Mouse (Mus musculus) heart, embryonic 16.5 days (tissue): ENCODE data around the gene Wdr27. TPM values are rescaled to one million over a fixed set of nuclear protein-coding genes. Genes with fewer than 3 reads are reported as not detected.
"Not testable (repeated sequence)": the region's sequence is repeated elsewhere in the genome, so short reads cannot be mapped to it uniquely, and the experiment has no call there.

Experiments used
- ATAC-seq: fragments of 200-750 bp; cut with Nextera tagmentation; replicated peaks from 2 replicates; pipeline ENCODE4 v1.8.0; 2017; ENCODE audit warnings: moderate number of reproducible peaks; ENCODE audit not compliant: insufficient read depth, low FRiP score; ENCODE audit errors: extremely low read depth
- H3K27ac ChIP-seq: fragments of 300-500 bp; sonication (generic); 2 replicates; pipeline ENCODE4 v1.5.1; 2014; ENCODE audit warnings: mild to moderate bottlenecking, low read length, control low read depth, moderate library complexity
- H3K27me3 ChIP-seq: fragments of 300-500 bp; sonication (generic); 2 replicates; pipeline ENCODE4 v1.6.1; 2014; ENCODE audit warnings: low read length, mixed read lengths; ENCODE audit not compliant: control insufficient read depth, insufficient read depth
- H3K36me3 ChIP-seq: fragments of 300-500 bp; sonication (generic); 2 replicates; pipeline ENCODE4 v1.6.1; 2014; ENCODE audit not compliant: control insufficient read depth, insufficient read depth
- H3K4me1 ChIP-seq: fragments of 300-500 bp; sonication (generic); 2 replicates; pipeline ENCODE4 v1.6.1; 2014; ENCODE audit warnings: low read length, mixed read lengths; ENCODE audit not compliant: control insufficient read depth, insufficient read depth
- H3K4me2 ChIP-seq: fragments of 300-500 bp; sonication (generic); 2 replicates; pipeline ENCODE4 v1.6.1; 2014; ENCODE audit warnings: low read depth, mild to moderate bottlenecking, control low read depth, low read length
- H3K4me3 ChIP-seq: fragments of 300-500 bp; sonication (generic); 2 replicates; pipeline ENCODE4 v1.5.1; 2014; ENCODE audit warnings: mild to moderate bottlenecking, control low read depth, low read length
- H3K9ac ChIP-seq: fragments of 300-500 bp; sonication (generic); 2 replicates; pipeline ENCODE4 v1.6.1; 2014; ENCODE audit warnings: low read length, control low read depth
- H3K9me3 ChIP-seq: fragments of 300-500 bp; sonication (generic); replicated peaks from 2 replicates; pipeline ENCODE4 v1.6.1; 2016; ENCODE audit warnings: low read length; ENCODE audit not compliant: control insufficient read depth
- WGBS: fragments of 180-500 bp; shearing (Covaris S2); extraction: QIAGEN DNeasy Blood & Tissue Kit; methylation state at CpG from one replicate; pipeline ENCODE4 v1.1.7; 2014; 5-methylcytosine and 5-hydroxymethylcytosine counted together
- polyA plus RNA-seq: library from polyadenylated mRNA; unstranded; fragments of >200 nt; fragmentation: Nextera tagmentation; extraction: Ambion mirVana; gene quantifications from 2 replicates; pipeline ENCODE4 v1.2.1, GENCODE M21; 2015

The Wdr27 gene
- 3.0 and 3.5 TPM in 2 replicates for polyA plus RNA-seq

DNA sequence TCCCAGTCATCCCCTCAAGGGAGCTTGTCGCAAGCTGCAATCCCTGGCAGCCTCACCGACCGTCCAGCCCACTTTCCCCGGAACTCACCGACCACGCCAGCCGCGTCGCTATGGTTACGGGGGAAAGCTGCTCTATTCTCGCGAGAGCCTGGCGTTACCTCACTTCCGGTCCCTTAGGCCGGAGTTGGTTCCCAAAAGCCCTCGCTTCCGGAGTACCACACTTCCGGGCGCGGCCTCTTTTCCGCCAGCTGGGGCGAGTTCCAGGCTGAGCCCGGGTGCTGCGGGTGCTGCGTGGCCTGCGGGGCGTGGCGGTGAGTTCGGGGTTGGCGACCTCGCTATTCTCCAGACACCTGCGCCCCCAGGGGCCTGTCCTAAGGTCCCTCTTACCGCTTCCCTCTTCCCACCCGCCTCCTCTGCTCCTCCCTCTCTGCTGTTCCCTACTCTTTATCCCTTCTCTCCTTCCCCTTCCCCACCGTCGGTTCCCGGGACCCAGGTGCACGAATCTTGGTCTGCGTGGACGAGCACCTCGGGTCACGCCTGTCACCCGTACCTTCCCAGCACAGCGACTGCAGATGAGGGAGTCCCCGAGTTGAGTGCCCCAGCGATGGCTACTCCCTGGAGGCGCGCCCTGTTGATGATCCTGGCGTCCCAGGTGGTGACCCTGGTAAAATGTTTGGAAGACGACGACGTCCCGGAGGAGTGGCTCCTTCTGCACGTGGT, at the start of gene Wdr27, which contains the start of gene 1600012H06Rik:
Wdr27 (minus strand) TSS at position 150 of the 720 bp plus-strand sequence.
1600012H06Rik (plus strand) TSS at position 176 of the 720 bp plus-strand sequence.
- peaks cover under 1% of the 10 kb centered on the region; the same call in 1 of the 2 replicates for H3K36me3 ChIP-seq
- H3K4me3 ChIP-seq = peak within 1 kb of the TSS; percentile 95
- peak within 1 kb of the TSS; percentile 86 for H3K4me2 ChIP-seq
- peak; percentile 98 for ATAC-seq
- WGBS = 0% methylated on average over 54 of the region's 54 CpGs
- peak within 1 kb of the TSS; percentile 81 for H3K27ac ChIP-seq
- H3K9ac ChIP-seq = peak within 1 kb of the TSS; percentile 92
- H3K27me3 ChIP-seq = no peaks in the 10 kb centered on the region
- H3K4me1 ChIP-seq = peaks cover 19% of the 10 kb centered on the region
- no peaks in the 10 kb centered on the region for H3K9me3 ChIP-seq

- WGBS = no CpG with 5 or more reads among the region's 98 CpGs
- not testable (repeated sequence) for H3K36me3 ChIP-seq, H3K4me1 ChIP-seq, H3K9me3 ChIP-seq, H3K27ac ChIP-seq, H3K4me3 ChIP-seq, H3K9ac ChIP-seq, H3K27me3 ChIP-seq, H3K4me2 ChIP-seq
- peak; percentile 85 for ATAC-seq
These were observed 49.7 kb upstream of the Wdr27 start for GRCm38 (mm10) chr17:14992522-14993138.

- H3K9me3 ChIP-seq, H3K4me3 ChIP-seq, H3K27ac ChIP-seq, H3K4me1 ChIP-seq, H3K36me3 ChIP-seq, H3K27me3 ChIP-seq, H3K4me2 ChIP-seq, H3K9ac ChIP-seq, ATAC-seq: not testable (repeated sequence)
- WGBS = 82% methylated on average over 4 of the region's 5 CpGs
These were observed 47.3 kb upstream of the Wdr27 start for GRCm38 (mm10) chr17:14990116-14990702.

DNA sequence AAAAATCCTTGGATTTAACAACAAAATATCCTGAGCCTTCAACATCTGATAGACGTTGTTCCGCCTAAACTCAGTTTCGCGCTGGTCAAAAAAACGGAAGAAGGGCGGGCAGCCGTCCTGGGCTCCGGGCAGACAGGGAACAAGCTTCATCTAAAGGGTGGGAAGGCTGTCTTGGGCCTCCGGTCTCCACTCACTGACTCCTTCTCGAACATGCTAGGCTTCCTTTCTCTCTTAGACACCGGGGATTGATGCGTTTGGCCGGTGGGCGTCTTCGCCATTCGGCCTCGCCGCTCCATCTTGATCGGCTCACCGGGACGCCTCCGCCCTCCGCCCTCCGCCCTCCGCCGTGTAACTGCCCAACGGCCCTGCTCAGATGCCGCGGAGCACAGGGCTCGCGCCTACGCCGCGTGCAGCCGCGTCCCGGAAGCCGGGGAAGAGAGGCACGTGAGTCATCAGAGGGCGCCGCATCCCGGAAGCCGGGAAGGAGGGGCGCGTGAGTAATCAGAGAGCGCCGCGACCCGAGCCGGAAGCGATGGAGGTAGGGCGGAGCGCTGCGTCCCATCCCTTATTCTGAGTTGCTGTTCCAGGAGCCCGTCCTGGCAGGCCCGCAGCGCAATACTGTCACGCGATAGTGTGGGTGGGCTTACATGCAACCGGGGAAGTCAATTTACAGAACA, 35.5 kb upstream of the Wdr27 start, which contains the start of the genes 9030025P20Rik and Gm3417:
9030025P20Rik (plus strand) TSS at position 107 of the 677 bp plus-strand sequence.
Gm3417 (minus strand) TSS at position 429 of the 677 bp plus-strand sequence.
- not testable (repeated sequence) for H3K4me3 ChIP-seq, H3K27me3 ChIP-seq, H3K27ac ChIP-seq, H3K4me2 ChIP-seq, H3K36me3 ChIP-seq, H3K9ac ChIP-seq, H3K9me3 ChIP-seq, H3K4me1 ChIP-seq
- WGBS = no CpG with 5 or more reads among the region's 60 CpGs
- peak; percentile 97 for ATAC-seq

GRCm38 (mm10) chr17:14977718-14978361, 34.9 kb upstream of the Wdr27 start:
- not testable (repeated sequence) for H3K4me3 ChIP-seq, H3K27ac ChIP-seq, H3K9me3 ChIP-seq, H3K27me3 ChIP-seq, H3K9ac ChIP-seq, ATAC-seq, H3K4me1 ChIP-seq, H3K36me3 ChIP-seq, H3K4me2 ChIP-seq
- WGBS = under 1% methylated on average over 4 of the region's 7 CpGs

GRCm38 (mm10) chr17:14968373-14968913, 25.5 kb upstream of the Wdr27 start:
- not testable (repeated sequence) for H3K4me2 ChIP-seq, H3K4me3 ChIP-seq, H3K4me1 ChIP-seq, ATAC-seq, H3K9me3 ChIP-seq, H3K36me3 ChIP-seq, H3K27me3 ChIP-seq, H3K9ac ChIP-seq, H3K27ac ChIP-seq
- WGBS = no CpG with 5 or more reads among the region's 6 CpGs

DNA sequence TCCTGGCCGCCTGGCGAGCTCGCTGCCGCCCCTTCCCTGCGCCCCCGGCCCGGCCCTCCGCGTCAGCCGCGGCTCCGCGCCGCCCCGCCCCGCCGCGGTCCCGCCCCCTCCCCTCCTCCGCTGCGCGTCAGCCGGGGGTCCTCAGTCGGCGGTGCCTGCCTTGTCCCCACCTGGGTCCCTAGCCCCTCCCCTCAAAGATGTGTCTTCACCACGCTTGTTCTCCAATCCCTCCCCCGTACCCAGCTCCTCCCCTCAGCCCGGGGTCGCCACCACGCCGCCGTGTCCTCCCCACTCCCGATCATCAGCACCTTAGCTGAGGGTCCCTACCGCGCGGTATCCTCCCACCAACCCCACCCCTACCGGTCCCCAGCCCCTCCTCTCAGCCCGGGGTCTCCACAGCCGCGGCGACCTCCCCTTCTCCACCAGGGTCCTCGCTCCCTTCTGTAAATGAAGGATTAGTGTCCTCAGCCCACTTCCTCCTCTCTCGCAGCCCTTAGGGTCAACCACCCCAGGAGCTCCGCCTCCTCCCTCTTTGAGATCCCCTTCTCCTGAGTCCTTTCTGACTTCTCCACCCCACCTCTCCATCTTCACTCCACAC, 18.7 kb upstream of the Wdr27 start:
- not testable (repeated sequence) for H3K27ac ChIP-seq, H3K4me3 ChIP-seq, H3K36me3 ChIP-seq, H3K4me1 ChIP-seq, H3K9ac ChIP-seq, H3K4me2 ChIP-seq, H3K27me3 ChIP-seq, H3K9me3 ChIP-seq
- ATAC-seq = peak; percentile 81
- no CpG with 5 or more reads among the region's 44 CpGs for WGBS

- Histone ChIP-seq H3K9ac (peak within 1 kb of the TSS; percentile 86), H3K4me2 (peak within 1 kb of the TSS; percentile 96), H3K27ac (peak within 1 kb of the TSS; percentile 80), H3K4me3 (peak within 1 kb of the TSS; percentile 84)
- not testable (repeated sequence) for H3K9me3 ChIP-seq, H3K36me3 ChIP-seq, H3K4me1 ChIP-seq, H3K27me3 ChIP-seq
- under 1% methylated on average over 37 of the region's 100 CpGs for WGBS
- ATAC-seq = peak; percentile 82
These were observed 18.1 kb upstream of the Wdr27 start, which contains the start of gene Phf10 for GRCm38 (mm10) chr17:14960951-14961556. Phf10 (minus strand) TSS chr17:14961273.
